Mouse (Mus musculus) Patski (cell line): ENCODE measurements around the gene Ncdn. TPM values are rescaled to one million over a fixed set of nuclear protein-coding genes. Genes with fewer than 3 reads are reported as not detected.

ENCODE experiments used
- ATAC-seq: fragments of 100-300 bp; one replicate; pipeline ENCODE4 v1.8.0; 2021
- CTCF ChIA-PET: fragments of 350-600 bp; sonication (Branson Sonifier 250); formaldehyde crosslinking; loops from one replicate; lab custom pipeline; 2022; ENCODE audit warnings: inconsistent platforms; lab: Charles Lee
- POLR2A ChIA-PET: fragments of 350-600 bp; sonication (Branson Sonifier 250); formaldehyde crosslinking; loops from one replicate; lab custom pipeline; 2022; ENCODE audit warnings: antibody characterized with exemption, inconsistent platforms; lab: Charles Lee
- DNase-seq: peaks from one replicate; pipeline ENCODE4 v3.0.0-alpha.2; 2011; ENCODE audit warnings: low read depth, low spot score
- H3K27me3 ChIP-seq: fragments of 371-371 bp; one replicate; pipeline ENCODE4 v1.5.1; 2021
- CTCF ChIP-seq: fragments of 100-300 bp; IDR thresholded peaks from one replicate; pipeline ENCODE4 v1.5.1; 2021
- in situ Hi-C: fragments of 300-500 bp; cut with MboI; formaldehyde crosslinking; loops from 3 replicates; pipeline ENCODE4 v1.11.1; 2018; ENCODE audit warnings: low pct_unique_long_range_greater_than_20kb, mixed read lengths
- polyA plus RNA-seq: library from polyadenylated mRNA; unstranded; gene quantifications from one replicate; pipeline ENCODE4 v1.2.3, GENCODE M21; 2021

Gene Ncdn
- polyA plus RNA-seq, 1 experiment from 2014 or later = 24.0 TPM

- ChIA-PET CTCF (interaction anchor here (2.5 kb wide), 1 partner anchor 87 kb away, joined by 12 read pairs; no protein-coding TSS in a partner anchor), POLR2A (interaction anchor here (0.6 to 1.6 kb wide), 3 partner anchors 9 to 75 kb away, joined by 3 to 8 read pairs (median 4); partner anchors contain the start of gene Psmb2)
- no peak for TF ChIP-seq CTCF
- DNase-seq = no peak
- in situ Hi-C loops = no loop called here
- H3K27me3 ChIP-seq = no peaks in the 10 kb centered on the region
- no peak for ATAC-seq
Observed at GRCm38 (mm10) chr4:126752608-126753141, 563 bp downstream of the Ncdn start.

GRCm38 (mm10) chr4:126752024-126752607 is 1.1 kb downstream of the Ncdn start:
- H3K27me3 ChIP-seq = no peaks in the 10 kb centered on the region
- CTCF ChIA-PET = no interaction called here
- no peak for ATAC-seq
- in situ Hi-C loops = no loop called here
- TF ChIP-seq CTCF = no peak
- POLR2A ChIA-PET = interaction anchor here (1.1 kb wide), 1 partner anchor 74 kb away, joined by 4 read pairs; the partner anchor contains the start of gene Psmb2
- DNase-seq = no peak

- DNase-seq (no peak), ATAC-seq (no peak)
- in situ Hi-C loops = no loop called here
- CTCF ChIA-PET = no interaction called here
- H3K27me3 ChIP-seq = no peaks in the 10 kb centered on the region
- POLR2A ChIA-PET = no interaction called here
- TF ChIP-seq CTCF = no peak
Observed at GRCm38 (mm10) chr4:126751556-126752023, 1.6 kb downstream of the Ncdn start.

- CTCF ChIA-PET = interaction anchor here (1.1 kb wide), 1 partner anchor 11 kb away, joined by 3 read pairs; no protein-coding TSS in a partner anchor
- no peak for ATAC-seq
- no peak for DNase-seq
- TF ChIP-seq CTCF = no peak
- in situ Hi-C loops = no loop called here
- H3K27me3 ChIP-seq = no peaks in the 10 kb centered on the region
- POLR2A ChIA-PET = no interaction called here
Observed at GRCm38 (mm10) chr4:126750863-126751555, 2.2 kb downstream of the Ncdn start.

- ChIA-PET CTCF (interaction anchor here (1.1 kb wide), 1 partner anchor 12 kb away, joined by 3 read pairs; no protein-coding TSS in a partner anchor), POLR2A (interaction anchor here (0.9 kb wide), 1 partner anchor 90 kb away, joined by 3 read pairs; no protein-coding TSS in a partner anchor)
- H3K27me3 ChIP-seq = no peaks in the 10 kb centered on the region
- no peak for TF ChIP-seq CTCF
- in situ Hi-C loops = no loop called here
- no peak for DNase-seq
- ATAC-seq = no peak
Observed at GRCm38 (mm10) chr4:126750046-126750683, 3.1 kb downstream of the Ncdn start.

GRCm38 (mm10) chr4:126749553-126749952 is 3.7 kb downstream of the Ncdn start:
- CTCF ChIA-PET = interaction anchor here (1.1 kb wide), 1 partner anchor 13 kb away, joined by 3 read pairs; no protein-coding TSS in a partner anchor

DNA sequence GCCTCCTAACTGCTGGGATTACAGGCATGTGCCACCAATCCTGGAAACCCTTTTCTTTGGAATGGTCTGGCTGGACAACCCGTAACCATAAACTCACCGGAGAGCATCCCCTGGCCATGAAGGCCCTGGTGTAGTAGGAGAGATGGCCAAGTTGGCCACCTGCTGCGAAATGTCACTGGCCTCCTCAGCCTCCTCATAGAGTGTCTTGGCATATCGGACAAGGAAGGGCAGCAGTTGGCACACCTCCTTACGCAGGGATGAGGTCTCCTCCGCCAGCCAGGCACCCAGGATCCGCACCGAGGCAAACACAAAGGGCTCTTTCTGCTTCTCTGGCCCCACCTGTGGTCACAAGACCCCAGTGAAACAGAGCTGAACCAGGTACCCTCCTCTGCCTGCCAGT is 4.9 kb downstream of the Ncdn start:
- no peak for ATAC-seq
- CTCF ChIA-PET = interaction anchor here (0.5 kb wide), 1 partner anchor 339 kb away, joined by 3 read pairs; no protein-coding TSS in a partner anchor

More at GRCm38 (mm10) chr4:126749553-126749952, 3.7 kb downstream of the Ncdn start:
- POLR2A ChIA-PET = interaction anchor here (0.9 kb wide), 1 partner anchor 90 kb away, joined by 3 read pairs; no protein-coding TSS in a partner anchor
- no peak for ATAC-seq
- in situ Hi-C loops = loop anchor here (5.0 kb wide), 1 partner anchor 93 kb away; no protein-coding TSS in a partner anchor
- DNase-seq = no peak
- TF ChIP-seq CTCF = no peak
- no peaks in the 10 kb centered on the region for H3K27me3 ChIP-seq

GRCm38 (mm10) chr4:126746194-126746840 is 6.9 kb downstream of the Ncdn start:
- CTCF ChIA-PET = interaction anchor here (0.8 to 3.0 kb wide), 4 partner anchors 93 to 192 kb away, joined by 3 to 25 read pairs (median 5); no protein-coding TSS in a partner anchor
- ATAC-seq = no peak
- in situ Hi-C loops = loop anchor here (5.0 kb wide), 1 partner anchor 96 kb away; no protein-coding TSS in a partner anchor
- no peaks in the 10 kb centered on the region for H3K27me3 ChIP-seq
- no peak for TF ChIP-seq CTCF
- no peak for DNase-seq
- POLR2A ChIA-PET = interaction anchor here (2.1 kb wide), 1 partner anchor 94 kb away, joined by 5 read pairs; no protein-coding TSS in a partner anchor

More for the DNA sequence above, 4.9 kb downstream of the Ncdn start:
- POLR2A ChIA-PET = no interaction called here
- no peak for DNase-seq
- no peak for TF ChIP-seq CTCF
- in situ Hi-C loops = loop anchor here (5.0 kb wide), 1 partner anchor 94 kb away; no protein-coding TSS in a partner anchor
- H3K27me3 ChIP-seq = no peaks in the 10 kb centered on the region

- CTCF ChIA-PET = interaction anchor here (0.8 to 3.0 kb wide), 6 partner anchors 21 to 191 kb away, joined by 3 to 25 read pairs (median 4); no protein-coding TSS in a partner anchor
- no peak for TF ChIP-seq CTCF
- in situ Hi-C loops = loop anchor here (5.0 kb wide), 1 partner anchor 97 kb away; no protein-coding TSS in a partner anchor
- no peak for ATAC-seq
- no peak for DNase-seq
- H3K27me3 ChIP-seq = no peaks in the 10 kb centered on the region
- POLR2A ChIA-PET = interaction anchor here (2.1 kb wide), 1 partner anchor 95 kb away, joined by 5 read pairs; no protein-coding TSS in a partner anchor
Observed at GRCm38 (mm10) chr4:126745506-126746193, 7.6 kb downstream of the Ncdn start.
